In the genomic region with DNA sequence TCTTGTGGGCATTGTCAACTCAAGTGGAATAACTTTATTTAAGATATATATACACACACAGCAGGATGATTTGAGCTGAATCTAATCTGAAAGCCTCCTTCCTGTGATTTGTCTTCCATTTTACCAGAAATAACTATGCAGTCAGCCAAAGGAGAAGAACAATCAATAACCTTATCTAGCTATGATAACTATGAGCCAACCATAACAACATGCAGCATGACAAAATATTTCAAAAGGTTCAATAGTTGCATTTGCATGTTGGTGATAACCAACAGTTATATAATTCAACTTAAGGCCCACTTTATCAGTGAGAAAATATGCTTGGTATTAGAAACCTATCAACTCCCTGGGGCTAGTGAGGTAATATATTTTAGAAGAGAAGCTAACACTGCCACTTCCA, we compare ENCODE assay signal across 36 mouse cellular contexts. TPM values are rescaled to one million over a fixed set of nuclear protein-coding genes. Genes with fewer than 3 reads are reported as not detected.
"Had no signal": no experiment of that assay in that cellular context is flagged by ENCODE, and none has a peak within 500 bp of the region (broad histone marks: within the 10 kb centered on the region; RNA-seq: fewer than 3 reads in every experiment).

No protein-coding gene starts in this region.

- H3K27ac ChIP-seq: left cerebral cortex, adult 2 months; limb, embryonic 10.5 days; limb, embryonic 12.5 days; limb, embryonic 13.5 days; limb, embryonic 15.5 days; liver, embryonic 13.5 days; liver, embryonic 14.5 days; liver, embryonic 15.5 days; lung, embryonic 15.5 days; macrophage; midbrain, embryonic 10.5 days; midbrain, embryonic 12.5 days; midbrain, embryonic 13.5 days; midbrain, embryonic 15.5 days; neural tube, embryonic 12.5 days had no signal

- H3K9me3 ChIP-seq: limb, embryonic 10.5 days; limb, embryonic 12.5 days; limb, embryonic 13.5 days; limb, embryonic 15.5 days; liver, embryonic 13.5 days; liver, embryonic 15.5 days; lung, embryonic 15.5 days; megakaryocyte, embryonic 14.5 days; midbrain, embryonic 10.5 days; midbrain, embryonic 12.5 days; midbrain, embryonic 13.5 days; midbrain, embryonic 15.5 days; neural tube, embryonic 12.5 days had no signal

- H3K4me2 ChIP-seq: limb, embryonic 12.5 days; limb, embryonic 13.5 days; limb, embryonic 15.5 days; liver, embryonic 11.5 days; liver, embryonic 13.5 days; liver, embryonic 15.5 days; lung, embryonic 14.5 days; lung, embryonic 15.5 days; midbrain, embryonic 11.5 days; midbrain, embryonic 12.5 days; midbrain, embryonic 13.5 days; midbrain, embryonic 15.5 days; neural tube, embryonic 12.5 days had no signal

- H3K9ac ChIP-seq: limb, embryonic 12.5 days; limb, embryonic 13.5 days; limb, embryonic 15.5 days; liver, embryonic 13.5 days; liver, embryonic 14.5 days; liver, embryonic 15.5 days; liver, postnatal 0 days; lung, embryonic 14.5 days; lung, embryonic 15.5 days; midbrain, embryonic 12.5 days; midbrain, embryonic 13.5 days; midbrain, embryonic 15.5 days; neural tube, embryonic 12.5 days had no signal

- ATAC-seq: liver, postnatal 0 days; lung, postnatal 0 days; midbrain, embryonic 13.5 days; midbrain, embryonic 15.5 days; midbrain, embryonic 16.5 days had no signal

- H3K4me3 ChIP-seq: left cerebral cortex, adult 2 months; limb, embryonic 10.5 days; limb, embryonic 12.5 days; limb, embryonic 13.5 days; limb, embryonic 15.5 days; liver, embryonic 13.5 days; liver, embryonic 15.5 days; lung, embryonic 15.5 days; megakaryocyte, embryonic 14.5 days; midbrain, embryonic 10.5 days; midbrain, embryonic 12.5 days; midbrain, embryonic 13.5 days; midbrain, embryonic 15.5 days; myocyte; neural tube, embryonic 12.5 days had no signal

- H3K27me3 ChIP-seq: limb, embryonic 12.5 days; limb, embryonic 13.5 days; limb, embryonic 15.5 days; liver, embryonic 13.5 days; liver, embryonic 15.5 days; lung, embryonic 15.5 days; megakaryocyte, embryonic 14.5 days; midbrain, embryonic 12.5 days; midbrain, embryonic 13.5 days; midbrain, embryonic 15.5 days; neural tube, embryonic 12.5 days had no signal

- H3K36me3 ChIP-seq: limb, embryonic 10.5 days; limb, embryonic 12.5 days; limb, embryonic 13.5 days; limb, embryonic 15.5 days; liver, embryonic 13.5 days; liver, embryonic 15.5 days; lung, embryonic 15.5 days; midbrain, embryonic 10.5 days; midbrain, embryonic 12.5 days; midbrain, embryonic 13.5 days; midbrain, embryonic 15.5 days; neural tube, embryonic 12.5 days had no signal

- H3K4me1 ChIP-seq: limb, embryonic 10.5 days; limb, embryonic 12.5 days; limb, embryonic 13.5 days; limb, embryonic 15.5 days; liver, embryonic 13.5 days; liver, embryonic 15.5 days; lung, embryonic 15.5 days; megakaryocyte, embryonic 14.5 days; midbrain, embryonic 10.5 days; midbrain, embryonic 12.5 days; midbrain, embryonic 13.5 days; midbrain, embryonic 15.5 days; neural tube, embryonic 12.5 days had no signal

- DNase-seq: left cerebral cortex, postnatal 4 days; liver; liver, embryonic 13.5 days; liver, postnatal 0 days; lung, adult 18-20 months; lung, adult 2 months; lung, embryonic 14.5 days; lung, postnatal 10 days; lung, postnatal 14 days; lung, postnatal 36 days; lung, postnatal 4 days; midbrain, embryonic 14.5 days had no signal

RNA-seq across cellular contexts. Expression of a gene that starts 30.8 kb away (rescaled TPM):
- total RNA-seq: megakaryocyte progenitor cell, adult 5-6 weeks; megakaryocyte, adult 5-6 weeks; megakaryocyte-erythroid progenitor cell, adult 5-6 weeks; monocyte, adult 5-6 weeks had no signal
- polyA plus RNA-seq: liver, embryonic 11.5 days; liver, embryonic 13.5 days; liver, embryonic 14.5 days; liver, embryonic 15.5 days; liver, postnatal 0 days; myocyte had no signal
